Mouse (Mus musculus) gastrocnemius, adult 2 months (tissue): ENCODE data around the gene Dnah17. TPM values are rescaled to one million over a fixed set of nuclear protein-coding genes. Genes with fewer than 3 reads are reported as not detected.

ENCODE experiments used
- DNase-seq: peaks from one replicate; pipeline ENCODE4 v3.0.0; 2022
- H3K27ac ChIP-seq: fragments of 200-600 bp; 2 replicates; pipeline ENCODE4 v1.8.1; 2022; ENCODE audit warnings: mild to moderate bottlenecking
- H3K4me3 ChIP-seq: fragments of 200-600 bp; 2 replicates; pipeline ENCODE4 v1.8.1; 2022; ENCODE audit warnings: mild to moderate bottlenecking, moderate library complexity
- CTCF ChIP-seq: fragments of 200-600 bp; IDR thresholded peaks from 2 replicates; pipeline ENCODE4 v1.8.1; 2022; ENCODE audit warnings: antibody characterized with exemption, mild to moderate bottlenecking, moderate library complexity
- intact Hi-C: fragments of 180-260 bp; cut with DNase I; formaldehyde crosslinking; loops from one replicate; pipeline ENCODE4 v1.15.1; 2025
- microRNA-seq: library from miRNA; unstranded; fragments of <30 nt; microRNA quantifications from one replicate; pipeline ENCODE4 v1.2.0, GENCODE M21; 2021
- total RNA-seq, 2 experiments: library from RNA; stranded (reverse); gene quantifications; 2 replicates each; pipeline ENCODE4 v1.2.3; 2021

Dnah17 gene
- total RNA-seq, 2 experiments from 2014 or later, result 0.05 to 0.06 TPM

DNA sequence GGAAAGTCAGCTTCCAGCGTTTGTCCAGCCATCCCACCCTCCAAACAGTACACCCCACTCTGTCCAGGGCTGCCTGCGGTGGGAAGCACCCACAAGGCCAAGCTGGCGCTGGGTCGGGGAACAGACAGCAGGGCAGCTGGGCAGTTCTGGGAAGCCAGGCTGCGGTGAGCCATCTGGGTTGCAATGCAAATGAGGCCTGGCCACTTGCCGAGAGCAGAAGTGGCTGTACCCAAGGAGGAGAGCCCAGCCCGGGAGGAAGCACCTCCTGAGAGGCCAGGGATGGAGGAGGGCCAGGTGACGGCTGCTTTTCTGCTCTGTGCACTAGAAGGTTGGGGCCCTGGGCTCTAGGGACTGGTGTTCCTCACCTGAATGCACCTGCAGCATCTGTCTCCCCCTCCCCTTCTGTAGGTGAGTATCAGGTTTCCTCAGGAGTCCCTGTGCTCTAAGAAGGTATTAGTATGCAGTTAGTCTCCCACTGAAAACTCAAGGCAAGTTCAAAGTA is 154.3 kb downstream of the Dnah17 start:
- no peak for TF ChIP-seq CTCF
- intact Hi-C loops, result no loop called here
- peak; percentile 85 for DNase-seq
- no peak overlapping the region for H3K4me3 ChIP-seq
- H3K27ac ChIP-seq, result peak overlapping the region; percentile 31; the same call in 1 of the 2 replicates

DNA sequence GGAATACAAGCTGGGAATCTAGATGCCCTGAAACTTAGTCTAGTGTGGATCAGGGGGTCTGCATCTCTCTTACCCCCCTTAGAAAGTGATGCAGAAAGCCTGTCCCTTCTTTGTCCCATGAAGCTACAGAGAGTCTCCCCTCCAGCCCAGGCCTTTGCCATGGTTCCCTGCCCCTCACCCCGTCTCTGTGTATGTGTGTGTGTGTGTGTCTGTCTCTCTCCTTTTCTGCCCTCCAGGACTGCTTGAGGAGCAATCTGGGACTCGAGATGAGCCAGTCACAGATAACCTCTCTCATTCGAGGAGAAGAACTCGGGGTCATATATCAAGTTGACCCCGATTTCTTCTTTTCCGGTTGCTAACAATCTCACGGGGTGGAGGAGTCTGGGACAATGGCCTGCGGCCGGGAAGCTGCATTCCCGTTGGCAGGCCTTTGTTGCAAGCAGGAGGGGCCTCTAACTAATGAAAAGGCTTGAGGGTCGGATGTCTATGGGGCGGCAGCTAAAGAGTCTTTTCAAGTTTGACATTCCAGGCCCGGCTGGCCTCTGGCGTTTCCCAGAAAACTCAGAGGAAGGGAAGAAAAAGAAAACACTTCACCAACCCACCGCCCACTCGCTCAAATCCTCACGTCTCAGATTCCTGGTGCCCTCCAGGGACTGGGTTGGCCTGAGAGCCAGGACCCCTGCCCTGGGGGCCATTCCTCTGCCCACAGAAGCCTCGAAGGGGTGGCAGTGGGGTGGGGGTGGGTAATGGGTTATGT is 155.0 kb downstream of the Dnah17 start:
- no peak for DNase-seq
- intact Hi-C loops, result no loop called here
- TF ChIP-seq CTCF, result no peak
- H3K4me3 ChIP-seq, result no peak overlapping the region
- peak overlapping the region; percentile 31; the same call in 1 of the 2 replicates for H3K27ac ChIP-seq

DNA sequence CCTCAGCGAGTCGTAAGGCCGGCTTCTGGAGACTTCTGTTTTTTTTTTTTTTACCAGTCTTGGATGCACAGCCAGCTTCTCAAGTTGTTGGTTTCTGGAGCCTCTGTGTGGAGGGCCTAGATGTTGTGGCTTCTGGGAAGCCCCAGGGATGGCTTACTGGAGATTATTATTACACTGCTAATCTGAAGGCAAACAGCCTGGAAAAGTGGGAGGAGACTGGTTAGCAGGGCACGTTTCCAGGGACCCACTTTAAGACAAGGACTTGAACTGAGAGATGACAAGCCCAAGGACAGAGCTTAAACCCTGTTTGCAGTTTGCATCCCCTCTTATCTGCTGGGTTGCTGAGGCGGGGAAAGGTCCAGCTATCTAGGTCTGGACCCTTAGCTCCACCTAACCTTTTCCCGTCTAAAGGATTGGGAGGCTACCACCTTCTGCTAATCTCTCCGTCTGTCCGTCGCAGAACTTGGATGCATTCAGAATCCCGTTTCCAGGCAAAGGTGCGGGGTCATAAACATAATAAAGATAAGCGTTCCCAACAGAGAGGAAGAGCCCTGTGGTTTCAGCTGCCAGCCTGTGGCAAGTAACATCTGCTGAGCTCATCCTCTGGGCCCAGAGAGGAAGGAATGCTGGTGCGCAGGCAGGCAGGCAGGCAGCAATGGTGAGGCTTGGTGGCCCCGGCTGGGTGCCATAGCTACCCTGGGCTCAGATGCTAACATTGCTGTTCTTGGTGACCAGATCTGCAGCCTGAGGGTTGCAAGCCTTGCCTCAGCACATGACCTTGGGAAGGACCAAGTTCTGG is 155.9 kb downstream of the Dnah17 start:
- H3K4me3 ChIP-seq, result no peak overlapping the region
- no peak overlapping the region for H3K27ac ChIP-seq
- intact Hi-C loops, result no loop called here
- peak; percentile 22 for DNase-seq
- no peak for TF ChIP-seq CTCF

DNA sequence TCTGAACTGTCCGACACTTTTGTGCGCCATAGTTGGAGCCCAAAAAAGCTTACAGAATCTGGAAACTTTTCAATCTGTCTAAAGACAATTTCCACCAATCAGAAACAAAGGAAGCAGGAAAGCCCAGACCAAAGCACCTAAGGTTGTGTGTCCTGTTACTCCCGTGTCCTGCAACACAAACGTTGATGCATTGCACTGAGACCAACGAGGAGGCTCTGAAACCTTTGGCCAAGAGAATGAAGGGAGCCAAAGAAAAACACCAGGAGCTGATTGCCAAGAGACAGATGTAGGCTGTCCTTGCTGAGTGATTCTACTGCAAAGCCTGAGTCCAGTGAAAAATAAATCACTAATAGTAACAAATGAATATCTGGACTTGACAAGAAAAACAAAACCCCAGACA is 156.9 kb downstream of the Dnah17 start:
- no peak overlapping the region for H3K4me3 ChIP-seq
- no peak overlapping the region for H3K27ac ChIP-seq
- no peak for TF ChIP-seq CTCF
- intact Hi-C loops, result no loop called here
- no peak for DNase-seq

DNA sequence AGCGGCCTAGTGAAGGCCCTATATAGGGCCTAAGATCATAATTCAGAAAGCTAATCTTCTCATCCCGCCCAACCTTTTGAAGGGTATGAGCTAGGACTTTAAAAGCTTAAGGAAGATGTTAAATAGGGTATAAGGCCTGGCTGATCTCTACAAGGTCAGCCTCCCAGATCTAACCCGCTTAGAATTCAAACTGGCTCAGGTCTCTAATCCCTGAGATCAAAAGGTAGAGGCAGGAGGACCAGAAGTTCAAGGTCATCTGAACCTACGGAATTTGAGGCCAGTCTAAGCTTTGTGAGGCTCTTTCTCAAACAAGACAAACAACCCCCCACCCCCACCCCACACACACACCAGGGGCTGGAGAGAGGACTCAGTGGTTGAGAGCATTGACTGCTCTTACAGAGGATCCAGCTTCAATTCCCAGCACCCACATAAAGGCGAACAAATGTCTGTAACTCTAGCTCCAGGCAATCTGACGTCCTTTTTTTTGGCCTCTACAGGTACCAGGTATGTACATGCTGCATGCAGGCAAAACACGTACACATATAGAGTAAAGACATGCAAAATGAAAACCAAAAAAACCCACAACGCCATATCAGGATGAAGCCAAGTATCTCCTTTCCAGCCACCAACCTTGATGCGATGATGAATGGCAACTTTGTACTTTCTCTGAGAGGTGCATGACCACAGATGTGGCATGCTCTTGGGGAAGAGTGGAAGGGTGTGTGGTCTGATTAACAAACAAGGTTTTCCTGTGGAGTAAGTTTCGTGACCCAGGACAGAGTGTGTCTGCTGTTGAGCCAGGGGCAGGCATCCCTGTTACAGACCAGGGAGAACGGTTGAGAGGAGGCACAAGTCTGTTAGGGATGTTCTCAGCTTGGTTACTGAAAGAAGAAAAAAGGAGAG is 157.5 kb downstream of the Dnah17 start:
- TF ChIP-seq CTCF, result no peak
- no peak overlapping the region for H3K4me3 ChIP-seq
- intact Hi-C loops, result no loop called here
- H3K27ac ChIP-seq, result no peak overlapping the region
- DNase-seq, result no peak

Small RNA genes within 50 kb of the gene (microRNA-seq; reads per million reads assigned to microRNA genes)
- not detected for gene Mir6933

Other genes starting within 250 kb of the Dnah17 start
- gene Socs3, start 160.6 kb downstream of the Dnah17 start, total RNA-seq, result 10 to 100 TPM in 1 of 2 experiments, 1 to 10 TPM in 1; 1.7 to 10.1 TPM
- 10 to 100 TPM; 17.2 to 18.0 TPM for gene Pgs1, start 144.3 kb downstream of the Dnah17 start, total RNA-seq
- gene Cyth1, start 118.0 kb upstream of the Dnah17 start, total RNA-seq, result 10 to 100 TPM; 28.6 to 49.6 TPM
- gene Usp36, start 159.6 kb upstream of the Dnah17 start, total RNA-seq, result 10 to 100 TPM; 15.7 to 17.4 TPM
- gene Cep295nl, start 211.9 kb upstream of the Dnah17 start, total RNA-seq, result 1 to 10 TPM; 1.0 to 1.1 TPM
- 100 to 1,000 TPM in 1 of 2 experiments, 10 to 100 TPM in 1; 70.1 to 115 TPM for gene Timp2, start 225.1 kb upstream of the Dnah17 start, total RNA-seq